Mouse (Mus musculus): ENCODE results near the gene Adgrf4. TPM values are rescaled to one million over a fixed set of nuclear protein-coding genes. Genes with fewer than 3 reads are reported as not detected.

Gene Adgrf4
- polyA plus RNA-seq, 1 experiment from 2014 or later, result not detected

DNA sequence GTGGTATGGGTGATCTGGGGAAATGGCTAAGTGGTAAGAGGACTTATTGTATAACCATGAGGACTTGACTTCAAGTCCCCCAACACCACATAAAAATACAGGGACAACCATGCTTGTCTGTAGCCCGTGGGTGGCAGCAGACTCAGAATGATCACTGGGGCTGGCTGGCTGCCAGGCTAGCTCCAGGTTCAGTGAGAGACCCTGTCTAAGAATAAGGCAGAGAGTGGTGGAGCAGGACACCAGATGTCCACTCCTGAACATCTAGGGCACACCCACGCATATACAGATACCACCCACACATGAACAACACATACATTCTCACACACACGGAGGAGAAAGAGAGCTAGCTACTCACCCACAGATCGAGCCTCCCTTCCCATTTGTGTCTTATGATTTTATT lies 2.6 kb upstream of the Adgrf4 start:
- WGBS, result 92% methylated on average over 4 of the region's 4 CpGs
- H3K9ac ChIP-seq (replicated peaks; ENCODE audit: low read length), result no peak overlapping the region
- no peak overlapping the region for H3K4me2 ChIP-seq (ENCODE audit: low read depth, low read length)
- DNase-seq (ENCODE audit: low spot score) (no peak), ATAC-seq (replicated peaks; ENCODE audit: insufficient number of reproducible peaks, low FRiP score, low TSS enrichment, low read depth) (no peak)
- no peaks in the 10 kb centered on the region for H3K4me1 ChIP-seq (ENCODE audit: control insufficient read depth, insufficient read depth, low read length)
- H3K27ac ChIP-seq (replicated peaks; ENCODE audit: low read depth, low read length), result no peak overlapping the region
- no peaks in the 10 kb centered on the region for H3K36me3 ChIP-seq (replicated peaks; ENCODE audit: control insufficient read depth, insufficient read depth, low read depth, low read length)
- H3K27me3 ChIP-seq (ENCODE audit: control insufficient read depth, insufficient read depth, low read length), result no peaks in the 10 kb centered on the region
- H3K9me3 ChIP-seq (replicated peaks; ENCODE audit: control insufficient read depth, low read length), result no peaks in the 10 kb centered on the region
- no peak overlapping the region for H3K4me3 ChIP-seq (ENCODE audit: low read depth, low read length)

DNA sequence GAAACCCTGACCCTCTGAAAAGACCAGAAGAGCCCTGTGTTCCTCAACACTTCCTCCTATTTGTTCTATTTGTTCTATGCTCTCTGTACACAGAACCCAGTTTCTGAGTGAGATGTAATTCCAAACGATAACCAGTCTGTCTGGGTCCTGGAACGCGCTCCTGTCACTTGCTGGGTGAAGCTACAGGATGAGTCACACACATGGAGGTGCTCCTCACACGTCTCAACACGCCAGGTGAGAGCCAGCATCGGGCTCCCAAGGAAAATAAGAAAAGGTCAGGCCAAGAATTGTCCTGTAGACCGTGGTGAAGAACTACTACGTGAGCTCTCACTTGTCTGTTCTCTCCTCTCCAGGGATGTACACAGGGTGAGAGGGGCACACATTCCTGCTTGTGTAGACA lies 1.6 kb downstream of the Adgrf4 start:
- no peak for DNase-seq (ENCODE audit: low spot score)

DNA sequence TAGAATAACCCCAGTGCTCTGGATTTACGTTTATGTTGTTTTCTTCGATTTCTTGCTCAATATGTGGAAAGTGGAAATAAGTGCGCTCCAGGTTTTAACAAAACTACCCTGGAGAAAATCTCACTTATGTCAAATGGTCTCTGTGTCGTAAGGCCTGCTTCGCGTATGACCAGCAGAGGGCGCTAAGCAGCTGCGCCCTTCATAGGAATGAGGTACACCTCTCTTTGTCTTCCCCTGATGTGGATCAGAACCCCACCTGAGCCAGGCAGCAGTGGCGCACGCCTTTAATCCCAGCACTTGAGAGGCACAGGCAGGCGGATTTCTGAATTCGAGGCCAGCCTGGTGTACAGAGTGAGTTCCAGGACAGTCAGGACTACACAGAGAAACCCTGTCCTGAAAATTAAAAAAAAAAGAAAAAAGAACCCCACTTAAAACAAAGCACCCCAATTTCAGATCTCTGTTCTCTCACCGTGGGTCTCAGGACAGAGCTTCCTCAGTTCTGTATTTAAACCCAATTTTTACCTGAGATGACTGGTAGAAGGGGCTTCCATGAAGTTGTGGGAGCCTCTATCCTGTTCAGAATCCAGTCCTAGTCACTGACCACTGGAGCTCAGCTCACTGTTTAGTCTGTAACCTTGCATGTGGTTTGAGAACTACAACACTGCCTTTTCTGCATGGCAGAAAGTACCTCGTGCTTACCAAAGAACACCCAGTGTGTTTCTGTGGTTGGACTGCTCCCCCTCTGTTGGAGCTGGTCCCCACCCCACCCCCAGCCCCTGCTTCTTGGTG lies 33.3 kb downstream of the Adgrf4 start:
- H3K9me3 ChIP-seq (replicated peaks; ENCODE audit: control insufficient read depth, low read length), result no peaks in the 10 kb centered on the region
- 22% methylated on average over 14 of the region's 14 CpGs for WGBS
- no peak; the same call in 1 of the 2 replicates for ATAC-seq (replicated peaks; ENCODE audit: insufficient number of reproducible peaks, low FRiP score, low TSS enrichment, low read depth)
- no peak overlapping the region for H3K27ac ChIP-seq (replicated peaks; ENCODE audit: low read depth, low read length)
- H3K4me3 ChIP-seq (ENCODE audit: low read depth, low read length), result no peak overlapping the region
- H3K9ac ChIP-seq (replicated peaks; ENCODE audit: low read length), result no peak overlapping the region
- DNase-seq (ENCODE audit: low spot score), result peak; percentile 86
- H3K36me3 ChIP-seq (replicated peaks; ENCODE audit: control insufficient read depth, insufficient read depth, low read depth, low read length), result no peaks in the 10 kb centered on the region
- no peaks in the 10 kb centered on the region for H3K27me3 ChIP-seq (ENCODE audit: control insufficient read depth, insufficient read depth, low read length)
- no peaks in the 10 kb centered on the region for H3K4me1 ChIP-seq (ENCODE audit: control insufficient read depth, insufficient read depth, low read length)
- H3K4me2 ChIP-seq (ENCODE audit: low read depth, low read length), result no peak overlapping the region

More for the DNA sequence above, 1.6 kb downstream of the Adgrf4 start:
- no peaks in the 10 kb centered on the region for H3K9me3 ChIP-seq (replicated peaks; ENCODE audit: control insufficient read depth, low read length)
- no peak overlapping the region for H3K4me3 ChIP-seq (ENCODE audit: low read depth, low read length)
- WGBS, result 86% methylated on average over 8 of the region's 8 CpGs
- no peak for ATAC-seq (replicated peaks; ENCODE audit: insufficient number of reproducible peaks, low FRiP score, low TSS enrichment, low read depth)
- no peaks in the 10 kb centered on the region for H3K4me1 ChIP-seq (ENCODE audit: control insufficient read depth, insufficient read depth, low read length)
- H3K27me3 ChIP-seq (ENCODE audit: control insufficient read depth, insufficient read depth, low read length), result no peaks in the 10 kb centered on the region
- H3K9ac ChIP-seq (replicated peaks; ENCODE audit: low read length), result no peak overlapping the region
- no peak overlapping the region for H3K27ac ChIP-seq (replicated peaks; ENCODE audit: low read depth, low read length)
- H3K4me2 ChIP-seq (ENCODE audit: low read depth, low read length), result no peak overlapping the region
- H3K36me3 ChIP-seq (replicated peaks; ENCODE audit: control insufficient read depth, insufficient read depth, low read depth, low read length), result no peaks in the 10 kb centered on the region

DNA sequence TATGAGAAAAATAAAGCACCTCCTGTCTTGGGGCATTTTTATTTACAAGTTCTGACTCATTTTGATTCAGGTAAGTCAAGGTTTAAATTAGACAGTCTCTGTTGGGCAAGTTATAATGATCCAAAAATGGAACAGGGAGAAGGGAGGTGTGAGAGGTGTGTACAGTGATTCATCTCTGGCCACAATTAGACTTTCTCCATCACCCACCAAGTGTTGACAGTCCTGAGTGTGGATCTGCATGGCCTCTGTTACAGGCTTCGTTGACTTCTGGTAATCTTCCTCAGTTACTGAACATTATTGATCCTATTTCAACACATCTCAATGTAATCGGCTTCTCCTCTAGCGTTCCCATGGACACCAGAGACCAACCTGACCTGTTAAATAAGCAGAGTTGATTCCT lies 48.7 kb downstream of the Adgrf4 start:
- 90% methylated on average over 3 of the region's 3 CpGs for WGBS
- ATAC-seq (replicated peaks; ENCODE audit: insufficient number of reproducible peaks, low FRiP score, low TSS enrichment, low read depth) (no peak), DNase-seq (ENCODE audit: low spot score) (no peak)
- no peak overlapping the region for H3K4me3 ChIP-seq (ENCODE audit: low read depth, low read length)
- H3K4me1 ChIP-seq (ENCODE audit: control insufficient read depth, insufficient read depth, low read length), result no peaks in the 10 kb centered on the region
- H3K27me3 ChIP-seq (ENCODE audit: control insufficient read depth, insufficient read depth, low read length), result no peaks in the 10 kb centered on the region
- H3K36me3 ChIP-seq (replicated peaks; ENCODE audit: control insufficient read depth, insufficient read depth, low read depth, low read length), result no peaks in the 10 kb centered on the region
- H3K4me2 ChIP-seq (ENCODE audit: low read depth, low read length), result no peak overlapping the region
- H3K9ac ChIP-seq (replicated peaks; ENCODE audit: low read length), result no peak overlapping the region
- H3K27ac ChIP-seq (replicated peaks; ENCODE audit: low read depth, low read length), result no peak overlapping the region
- H3K9me3 ChIP-seq (replicated peaks; ENCODE audit: control insufficient read depth, low read length), result no peaks in the 10 kb centered on the region

DNA sequence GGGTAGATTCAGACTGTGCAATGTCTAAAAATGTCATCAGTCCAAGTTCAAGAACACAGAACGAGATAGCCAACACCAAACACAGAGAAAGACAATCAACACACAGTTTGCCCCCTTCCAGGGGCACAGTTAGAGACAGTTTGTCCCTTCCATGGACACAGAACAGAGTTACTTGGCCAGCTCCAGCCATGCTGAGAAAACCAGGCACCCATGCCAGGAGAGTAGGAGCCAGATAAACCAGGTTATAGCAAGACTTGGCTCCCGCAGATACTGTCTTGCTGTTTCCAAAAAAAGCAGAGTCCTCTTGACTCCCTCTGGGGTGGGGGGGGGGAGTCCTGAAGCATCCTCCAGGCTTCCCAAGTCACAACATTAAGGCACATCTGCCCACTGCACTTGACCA lies 61.9 kb downstream of the Adgrf4 start:
- no peaks in the 10 kb centered on the region for H3K36me3 ChIP-seq (replicated peaks; ENCODE audit: control insufficient read depth, insufficient read depth, low read depth, low read length)
- H3K4me2 ChIP-seq (ENCODE audit: low read depth, low read length), result no peak overlapping the region
- no peaks in the 10 kb centered on the region for H3K27me3 ChIP-seq (ENCODE audit: control insufficient read depth, insufficient read depth, low read length)
- no peak for ATAC-seq (replicated peaks; ENCODE audit: insufficient number of reproducible peaks, low FRiP score, low TSS enrichment, low read depth)
- no peak overlapping the region for H3K4me3 ChIP-seq (ENCODE audit: low read depth, low read length)
- DNase-seq (ENCODE audit: low spot score), result no peak
- WGBS, result 92% methylated on average over 2 of the region's 2 CpGs
- H3K27ac ChIP-seq (replicated peaks; ENCODE audit: low read depth, low read length), result no peak overlapping the region
- no peaks in the 10 kb centered on the region for H3K9me3 ChIP-seq (replicated peaks; ENCODE audit: control insufficient read depth, low read length)
- no peak overlapping the region for H3K9ac ChIP-seq (replicated peaks; ENCODE audit: low read length)
- H3K4me1 ChIP-seq (ENCODE audit: control insufficient read depth, insufficient read depth, low read length), result no peaks in the 10 kb centered on the region

DNA sequence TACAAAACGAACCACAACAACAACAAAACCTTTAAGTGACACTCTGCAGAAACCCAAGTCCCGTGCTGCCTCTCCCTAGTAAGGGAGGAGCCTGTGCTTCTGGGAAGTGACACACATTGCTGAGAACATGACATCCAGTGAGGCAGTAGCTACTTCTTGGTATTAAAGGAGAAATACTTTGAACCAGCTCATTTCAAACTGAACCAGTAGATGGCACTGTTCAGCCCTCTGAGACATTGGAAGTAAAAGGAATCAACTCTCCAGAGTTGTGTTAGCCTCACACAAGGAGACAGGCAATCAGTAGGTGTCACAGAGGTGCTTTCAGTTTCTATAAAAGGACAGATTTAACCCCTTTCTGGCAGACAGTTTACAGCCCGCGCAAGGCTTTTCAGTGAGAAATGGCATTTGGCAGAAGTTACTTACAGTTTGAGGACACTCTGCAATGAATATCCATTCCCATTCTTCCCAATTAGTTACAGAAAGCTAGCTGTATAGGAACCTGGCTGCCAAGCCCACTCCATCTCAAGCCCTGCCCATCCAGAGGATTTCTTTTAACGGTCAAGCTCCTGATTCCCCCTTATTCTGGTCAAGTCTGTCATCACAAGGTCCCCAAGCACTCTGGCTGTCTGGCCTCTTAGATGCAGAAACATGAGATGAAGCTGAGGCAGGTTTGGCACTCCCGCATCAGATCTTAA lies 78.9 kb downstream of the Adgrf4 start:
- H3K27ac ChIP-seq (replicated peaks; ENCODE audit: low read depth, low read length), result no peak overlapping the region
- ATAC-seq (replicated peaks; ENCODE audit: insufficient number of reproducible peaks, low FRiP score, low TSS enrichment, low read depth), result no peak; the same call in 1 of the 2 replicates
- H3K27me3 ChIP-seq (ENCODE audit: control insufficient read depth, insufficient read depth, low read length), result no peaks in the 10 kb centered on the region
- no peaks in the 10 kb centered on the region for H3K9me3 ChIP-seq (replicated peaks; ENCODE audit: control insufficient read depth, low read length)
- WGBS, result 35% methylated on average over 6 of the region's 6 CpGs
- no peaks in the 10 kb centered on the region for H3K4me1 ChIP-seq (ENCODE audit: control insufficient read depth, insufficient read depth, low read length)
- no peak overlapping the region for H3K4me3 ChIP-seq (ENCODE audit: low read depth, low read length)
- peak; percentile 84 for DNase-seq (ENCODE audit: low spot score)
- no peak overlapping the region for H3K4me2 ChIP-seq (ENCODE audit: low read depth, low read length)
- H3K9ac ChIP-seq (replicated peaks; ENCODE audit: low read length), result no peak overlapping the region
- no peaks in the 10 kb centered on the region for H3K36me3 ChIP-seq (replicated peaks; ENCODE audit: control insufficient read depth, insufficient read depth, low read depth, low read length)

DNA sequence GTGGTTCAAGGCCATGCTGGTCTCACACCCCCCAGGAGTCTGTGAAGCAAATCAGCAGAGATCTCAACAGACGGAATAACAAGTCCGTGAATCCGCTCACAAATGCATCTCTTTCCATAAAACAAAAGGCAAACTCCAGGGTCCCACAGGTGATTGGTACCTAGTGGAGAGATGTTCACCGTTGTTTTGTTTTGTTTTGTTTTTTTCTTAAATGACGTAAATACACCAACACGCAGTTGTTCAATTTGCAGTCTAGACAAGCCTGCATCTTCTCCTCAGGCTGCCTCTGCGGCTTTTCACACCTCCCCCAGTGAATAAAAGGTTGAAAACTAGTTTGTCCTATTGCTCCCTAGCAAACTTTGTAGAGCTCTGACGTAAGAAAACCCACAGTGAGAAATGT lies 80.8 kb downstream of the Adgrf4 start, which contains the start of gene Opn5:
TSS of gene Opn5 (minus strand) at position 101 of the 400 bp plus-strand sequence.
- no peak within 1 kb of the TSS for H3K4me2 ChIP-seq (ENCODE audit: low read depth, low read length)

DNA sequence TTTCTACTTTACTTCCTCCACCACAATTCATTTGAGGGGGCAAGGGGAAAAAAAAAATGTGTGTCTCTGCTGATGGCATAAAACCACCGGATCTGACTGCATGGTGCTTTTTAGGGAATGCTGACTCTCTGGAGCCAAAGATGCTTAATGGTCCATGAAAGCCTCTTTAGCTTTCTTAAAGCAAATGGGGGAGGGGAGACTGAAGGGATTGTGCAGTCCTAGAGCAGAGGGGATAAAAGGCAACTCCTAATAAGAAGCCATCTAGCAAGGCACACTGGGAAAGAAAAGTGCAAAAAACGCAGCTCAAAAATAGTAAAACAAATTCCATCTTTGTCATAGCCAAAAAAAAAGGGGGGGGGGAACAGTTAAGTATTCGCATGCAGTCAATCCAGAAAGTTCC lies 83.8 kb downstream of the Adgrf4 start:
- DNase-seq (ENCODE audit: low spot score) (peak; percentile 27), ATAC-seq (replicated peaks; ENCODE audit: insufficient number of reproducible peaks, low FRiP score, low TSS enrichment, low read depth) (no peak)
- no peaks in the 10 kb centered on the region for H3K36me3 ChIP-seq (replicated peaks; ENCODE audit: control insufficient read depth, insufficient read depth, low read depth, low read length)
- WGBS, result 42% methylated on average over 3 of the region's 3 CpGs
- no peaks in the 10 kb centered on the region for H3K4me1 ChIP-seq (ENCODE audit: control insufficient read depth, insufficient read depth, low read length)
- H3K4me2 ChIP-seq (ENCODE audit: low read depth, low read length), result no peak overlapping the region
- H3K9me3 ChIP-seq (replicated peaks; ENCODE audit: control insufficient read depth, low read length), result no peaks in the 10 kb centered on the region
- H3K27ac ChIP-seq (replicated peaks; ENCODE audit: low read depth, low read length), result no peak overlapping the region
- no peaks in the 10 kb centered on the region for H3K27me3 ChIP-seq (ENCODE audit: control insufficient read depth, insufficient read depth, low read length)
- no peak overlapping the region for H3K9ac ChIP-seq (replicated peaks; ENCODE audit: low read length)
- no peak overlapping the region for H3K4me3 ChIP-seq (ENCODE audit: low read depth, low read length)

More for the DNA sequence above, 80.8 kb downstream of the Adgrf4 start, which contains the start of gene Opn5:
- no peak within 1 kb of the TSS for H3K27ac ChIP-seq (replicated peaks; ENCODE audit: low read depth, low read length)
- no peaks in the 10 kb centered on the region for H3K9me3 ChIP-seq (replicated peaks; ENCODE audit: control insufficient read depth, low read length)
- no peak within 1 kb of the TSS for H3K9ac ChIP-seq (replicated peaks; ENCODE audit: low read length)
- no peaks in the 10 kb centered on the region for H3K4me1 ChIP-seq (ENCODE audit: control insufficient read depth, insufficient read depth, low read length)
- WGBS, result 82% methylated on average over 8 of the region's 8 CpGs
- H3K4me3 ChIP-seq (ENCODE audit: low read depth, low read length), result no peak within 1 kb of the TSS
- no peak for DNase-seq (ENCODE audit: low spot score)
- ATAC-seq (replicated peaks; ENCODE audit: insufficient number of reproducible peaks, low FRiP score, low TSS enrichment, low read depth), result no peak
- no peaks in the 10 kb centered on the region for H3K27me3 ChIP-seq (ENCODE audit: control insufficient read depth, insufficient read depth, low read length)
- no peaks in the 10 kb centered on the region for H3K36me3 ChIP-seq (replicated peaks; ENCODE audit: control insufficient read depth, insufficient read depth, low read depth, low read length)
